Mouse (Mus musculus): Measurements from ENCODE around the gene Spryd3.
"Not testable (repeated sequence)": the region's sequence is repeated elsewhere in the genome, so short reads cannot be mapped to it uniquely, and the experiment has no call there.

Gene Spryd3

DNA sequence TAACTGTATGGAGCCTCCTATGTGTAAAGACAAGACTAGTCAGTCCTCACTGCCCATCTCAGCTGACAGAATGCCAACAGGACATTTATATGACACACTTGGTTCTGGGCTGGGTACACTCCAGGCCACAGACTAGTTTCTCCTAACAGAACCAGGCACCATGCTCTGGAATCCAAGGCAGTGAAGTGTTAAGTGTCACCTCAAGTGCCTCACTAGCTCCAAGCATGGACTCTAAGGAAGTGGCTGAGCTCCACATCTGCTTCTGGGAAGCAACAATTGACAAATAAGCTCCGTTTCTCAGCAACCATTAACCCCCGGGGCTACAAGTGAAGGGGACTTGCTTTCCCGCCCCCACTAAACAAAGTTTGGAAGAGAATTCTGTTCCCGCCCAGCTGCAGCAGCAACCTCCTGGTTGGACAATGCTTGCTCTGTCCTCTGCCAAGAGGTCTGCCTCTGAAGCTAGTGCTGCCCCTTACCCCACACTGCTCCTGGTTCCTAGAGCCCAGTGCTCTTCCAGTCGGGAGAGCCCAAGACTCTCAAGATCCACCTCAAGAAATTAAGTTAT, 38.0 kb downstream of the Spryd3 start:
- no peak for DNase-seq (ENCODE audit: low read depth)

DNA sequence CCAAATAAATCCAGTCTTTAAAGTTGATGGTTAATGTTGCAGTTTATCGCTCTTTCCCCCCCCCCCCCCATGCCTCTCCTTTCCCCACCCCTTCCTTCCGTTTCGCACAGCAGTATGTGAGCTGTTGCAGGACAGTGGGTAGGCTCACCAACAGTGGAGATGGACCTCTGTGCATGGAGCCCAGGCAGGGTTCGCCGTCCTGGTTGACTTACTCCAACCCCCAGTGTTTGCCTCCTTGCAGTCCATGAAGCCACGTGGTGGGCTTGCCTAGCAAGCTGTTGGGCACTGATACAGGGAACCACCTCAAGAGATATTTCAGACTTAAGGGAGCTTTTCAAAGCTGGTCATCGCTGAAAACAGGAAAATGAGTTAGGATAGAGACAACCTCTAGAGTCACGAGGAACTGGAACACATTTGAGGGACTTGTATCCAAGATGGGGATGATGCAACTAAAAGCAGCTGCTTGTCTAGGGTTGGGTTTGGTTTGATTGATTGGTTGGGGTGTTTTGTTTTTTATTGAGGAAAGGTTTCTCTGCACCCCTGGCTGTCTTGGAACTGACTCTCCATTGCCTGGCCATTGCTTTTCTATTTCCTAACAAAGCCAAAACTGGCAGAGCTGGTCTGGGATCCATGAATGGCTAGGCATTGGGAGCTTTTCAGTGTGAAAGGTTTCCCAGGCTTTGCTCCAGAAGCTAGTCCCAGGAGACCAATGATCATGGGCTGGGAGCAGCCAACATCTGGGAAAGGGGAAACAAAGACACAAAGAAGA, 38.7 kb downstream of the Spryd3 start:
- DNase-seq (ENCODE audit: low read depth) = no peak

DNA sequence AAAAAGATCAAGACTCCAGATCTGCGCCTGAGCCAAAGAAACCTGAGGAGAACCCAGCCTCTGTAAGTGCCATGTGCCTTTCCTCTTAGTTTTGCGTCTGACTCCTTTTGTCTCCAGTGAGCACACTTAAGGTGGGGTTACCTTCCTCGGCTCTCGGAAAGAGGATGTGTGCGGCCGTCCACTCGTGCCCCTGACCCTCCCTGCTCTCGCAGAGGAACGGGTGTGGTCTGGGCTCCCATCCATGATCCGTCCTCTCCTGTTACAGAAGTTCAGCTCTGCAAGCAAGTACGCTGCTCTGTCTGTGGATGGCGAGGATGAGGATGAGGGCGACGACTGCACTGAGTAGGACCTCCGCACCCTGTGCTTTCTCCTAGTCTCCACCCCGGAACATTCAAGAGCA, 41.0 kb downstream of the Spryd3 start:
- DNase-seq (ENCODE audit: low read depth) = no peak

DNA sequence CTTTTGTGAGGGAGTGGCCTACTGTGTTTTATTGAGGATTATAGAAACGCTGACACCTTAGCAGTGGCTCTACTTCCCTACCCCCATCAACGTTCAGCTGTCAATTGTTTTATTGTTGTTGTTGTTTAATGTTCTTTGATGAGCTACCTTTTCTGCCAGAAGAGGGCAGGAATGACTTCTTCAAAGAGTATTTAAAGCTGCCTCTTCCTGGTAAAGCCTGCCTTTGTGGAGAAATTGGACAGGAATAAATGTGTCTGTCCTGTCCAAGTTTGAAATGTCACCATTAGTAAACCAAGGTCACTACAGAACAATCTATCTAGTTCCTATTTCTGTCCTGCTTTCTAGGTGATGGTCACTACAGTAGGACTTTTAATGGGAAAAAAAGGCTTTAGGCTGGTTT, 41.9 kb downstream of the Spryd3 start:
- no peak for DNase-seq (ENCODE audit: low read depth)

DNA sequence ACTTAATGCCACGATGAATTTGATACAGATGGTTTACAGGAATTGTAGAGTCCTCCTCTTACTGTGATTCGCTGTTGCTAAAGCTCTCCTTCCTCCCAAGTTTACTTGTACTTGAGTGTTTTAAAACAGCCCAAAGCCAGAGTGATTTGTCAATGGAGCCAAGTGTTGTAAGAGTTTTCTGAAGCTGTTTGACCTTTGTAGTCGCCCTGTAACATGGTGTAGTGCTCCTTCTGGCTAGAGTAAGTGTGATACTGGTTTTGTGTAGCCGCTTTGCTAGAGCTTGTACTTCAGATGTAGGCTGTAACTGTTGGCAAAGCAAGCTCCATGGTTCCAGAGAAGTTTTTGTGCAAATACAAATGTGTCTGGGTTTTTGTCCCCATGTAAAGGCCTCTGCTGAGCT, 43.8 kb downstream of the Spryd3 start:
- DNase-seq (ENCODE audit: low read depth) = no peak

DNA sequence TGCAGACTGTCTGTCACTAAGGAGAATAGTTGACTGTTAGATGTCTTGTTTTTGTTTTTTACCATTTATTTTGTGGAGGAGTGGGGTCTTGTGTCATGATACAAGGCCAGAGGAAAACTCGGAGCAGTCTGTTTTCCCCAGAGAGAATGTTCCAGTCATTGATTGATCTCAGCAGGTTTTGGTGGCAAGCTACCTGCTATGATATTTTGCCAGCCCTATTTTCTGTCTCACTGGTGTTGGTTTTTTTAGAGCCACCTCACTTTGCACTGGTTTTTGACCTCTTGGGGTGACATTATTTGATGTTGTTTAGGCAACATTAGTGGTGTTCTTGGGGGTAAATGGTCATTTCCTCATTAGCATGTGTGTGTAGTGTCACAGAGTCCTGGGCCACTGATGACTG, 44.3 kb downstream of the Spryd3 start:
- no peak for DNase-seq (ENCODE audit: low read depth)

DNA sequence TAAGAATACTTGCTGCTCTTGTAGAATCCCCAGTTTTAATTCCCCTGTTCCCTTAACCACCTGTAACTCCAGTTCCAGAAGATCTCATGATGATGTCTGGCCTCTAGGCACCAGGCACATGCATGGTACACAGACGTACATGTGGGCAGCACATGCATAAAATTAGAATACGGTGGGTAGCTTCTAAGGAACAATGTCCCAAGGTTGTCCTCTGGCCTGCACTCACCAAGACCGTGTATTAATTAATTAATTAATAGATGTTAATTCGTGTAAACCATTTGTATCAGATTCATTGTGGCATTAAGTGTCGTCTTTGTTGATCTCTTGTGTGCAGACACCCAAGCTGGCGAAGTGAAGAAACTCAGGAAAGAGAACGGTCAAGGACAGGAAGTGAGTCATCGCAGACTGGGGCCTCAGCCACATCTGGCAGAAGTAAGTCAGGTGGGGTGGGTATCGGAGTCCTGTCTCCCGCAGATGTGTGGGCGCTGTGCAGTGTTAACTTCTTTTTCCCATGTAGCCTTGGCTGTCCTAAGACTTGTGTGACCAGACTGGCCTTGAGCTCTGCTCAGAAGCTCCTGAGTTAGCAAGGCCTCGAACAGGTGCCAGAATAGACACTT, 44.9 kb downstream of the Spryd3 start:
- peak; percentile 52 for DNase-seq (ENCODE audit: low read depth)

DNA sequence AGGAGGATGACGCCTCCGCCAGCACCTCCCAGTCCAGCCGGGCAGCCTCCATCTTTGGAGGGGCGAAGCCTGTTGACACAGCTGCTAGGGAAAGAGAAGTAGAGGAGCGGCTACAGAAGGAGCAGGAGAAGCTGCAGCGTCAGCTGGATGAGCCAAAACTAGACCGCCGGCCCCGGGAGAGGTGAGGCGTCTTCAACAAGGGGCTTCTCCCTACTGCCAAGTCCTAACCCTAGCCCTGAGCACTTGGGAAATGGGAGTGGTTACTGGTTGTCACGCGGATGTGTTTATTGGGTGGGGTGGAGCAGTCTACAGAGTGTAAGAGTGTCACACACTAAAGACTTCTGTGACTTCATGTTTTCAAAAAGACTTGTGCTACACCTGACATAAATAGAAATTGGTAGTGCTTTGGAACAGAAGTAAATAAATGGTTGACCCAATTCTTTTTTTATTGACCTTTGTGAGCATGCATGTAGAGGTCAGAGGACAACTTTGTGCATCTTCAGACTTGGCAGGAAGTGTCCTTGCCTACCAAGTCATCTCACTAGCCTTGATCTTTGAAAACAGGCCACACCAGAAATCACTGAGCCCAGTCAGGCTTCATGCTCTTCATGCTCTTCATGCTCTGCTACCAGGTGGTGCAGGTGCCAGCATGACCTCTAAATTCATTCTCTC, 46.0 kb downstream of the Spryd3 start:
- no peak for DNase-seq (ENCODE audit: low read depth)

DNA sequence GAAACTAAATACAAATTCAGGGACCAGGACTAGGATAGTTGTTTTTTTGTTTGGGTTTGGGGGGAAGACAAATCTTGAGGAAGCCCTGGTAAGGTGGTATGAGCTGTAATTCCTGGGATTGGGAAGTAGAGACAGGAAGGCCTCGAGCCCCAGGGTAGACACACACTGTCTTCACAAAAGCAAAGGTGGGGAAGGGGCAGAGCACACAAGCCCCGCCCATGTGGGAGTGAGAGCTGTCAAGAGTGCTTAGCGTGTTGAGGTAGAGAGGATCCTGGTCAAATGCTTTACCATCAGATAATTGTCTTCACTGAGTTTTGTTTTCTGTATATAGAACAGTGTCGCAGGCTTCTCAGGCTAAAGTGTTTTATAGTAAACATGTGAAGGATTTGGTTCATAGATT, 53.0 kb downstream of the Spryd3 start:
- DNase-seq (ENCODE audit: low read depth) = no peak

DNA sequence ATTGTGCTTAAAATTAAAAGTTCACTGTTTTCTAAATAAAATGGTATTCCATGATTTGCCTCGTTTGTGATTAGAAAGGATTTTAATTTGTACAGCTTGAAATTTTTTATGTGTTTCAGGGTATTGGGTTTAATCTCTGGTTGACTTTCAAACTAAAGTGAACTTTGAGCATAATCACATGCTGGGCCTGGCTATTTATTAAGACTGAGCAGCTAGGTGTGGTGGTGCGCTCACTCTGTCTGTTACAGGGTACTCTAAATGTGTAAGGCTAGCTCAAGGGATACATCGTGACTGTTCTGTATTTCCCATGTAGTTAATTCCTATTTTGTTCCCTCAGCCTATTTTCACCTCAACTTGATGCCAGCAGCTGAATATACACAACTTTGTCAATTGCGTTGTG, 53.9 kb downstream of the Spryd3 start:
- DNase-seq (ENCODE audit: low read depth) = no peak

DNA sequence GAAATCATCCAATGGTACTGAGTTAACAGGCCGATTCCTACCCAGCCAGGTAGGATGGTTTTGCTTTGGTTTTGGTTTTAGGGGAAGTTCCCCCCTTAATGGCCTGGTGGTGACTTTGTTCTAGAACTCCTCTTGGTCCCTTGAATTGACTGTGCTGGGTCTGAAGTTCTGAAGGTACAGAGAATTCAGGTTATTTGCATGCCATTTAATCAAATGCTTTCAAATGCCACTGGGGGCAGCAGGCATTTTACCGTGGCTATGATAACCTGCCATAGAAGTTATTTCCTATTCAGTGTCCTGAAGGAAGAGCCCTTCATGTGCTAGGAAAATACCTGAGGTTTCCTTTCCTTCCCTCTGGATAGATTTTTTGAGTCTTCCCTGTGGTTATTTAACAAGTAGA, 55.6 kb downstream of the Spryd3 start:
- DNase-seq (ENCODE audit: low read depth) = no peak

DNA sequence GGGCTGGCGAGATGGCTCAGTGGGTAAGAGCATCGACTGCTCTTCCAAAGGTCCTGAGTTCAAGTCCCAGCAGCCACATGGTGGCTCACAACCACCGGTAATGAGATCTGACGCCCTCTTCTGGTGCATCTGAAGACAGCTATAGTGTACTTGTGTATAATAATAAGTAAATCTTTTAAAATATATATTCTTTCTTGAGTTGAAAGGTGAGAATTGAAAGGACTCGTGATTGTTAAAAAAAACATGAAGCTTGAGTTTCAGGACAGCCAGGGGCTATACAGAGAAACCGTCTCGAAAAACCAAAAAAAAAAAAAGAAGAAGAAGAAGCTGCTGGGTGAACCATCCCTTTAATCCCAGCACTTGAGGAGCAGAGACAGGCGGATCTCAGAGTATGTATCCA, 56.1 kb downstream of the Spryd3 start:
- DNase-seq (ENCODE audit: low read depth) = not testable (repeated sequence)

DNA sequence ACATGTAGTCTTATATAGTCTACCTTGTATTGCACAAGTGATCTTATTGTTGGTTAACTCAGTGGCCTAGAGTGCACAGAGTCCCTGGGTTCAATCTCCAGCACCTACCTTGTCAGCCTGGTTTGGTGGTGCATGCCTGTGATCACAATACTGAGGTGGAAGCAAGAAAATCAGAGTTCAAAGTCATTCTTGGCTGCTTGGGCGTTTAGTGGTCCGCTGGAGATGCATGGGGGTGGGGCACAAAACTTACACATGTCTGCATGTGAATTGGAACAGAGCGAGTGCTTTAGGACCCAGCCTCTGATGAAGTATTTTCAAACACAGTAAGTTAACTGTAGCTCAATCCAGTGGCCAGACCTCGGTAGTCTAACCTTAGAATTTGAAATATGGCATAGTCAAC, 56.8 kb downstream of the Spryd3 start:
- DNase-seq (ENCODE audit: low read depth) = no peak

DNA sequence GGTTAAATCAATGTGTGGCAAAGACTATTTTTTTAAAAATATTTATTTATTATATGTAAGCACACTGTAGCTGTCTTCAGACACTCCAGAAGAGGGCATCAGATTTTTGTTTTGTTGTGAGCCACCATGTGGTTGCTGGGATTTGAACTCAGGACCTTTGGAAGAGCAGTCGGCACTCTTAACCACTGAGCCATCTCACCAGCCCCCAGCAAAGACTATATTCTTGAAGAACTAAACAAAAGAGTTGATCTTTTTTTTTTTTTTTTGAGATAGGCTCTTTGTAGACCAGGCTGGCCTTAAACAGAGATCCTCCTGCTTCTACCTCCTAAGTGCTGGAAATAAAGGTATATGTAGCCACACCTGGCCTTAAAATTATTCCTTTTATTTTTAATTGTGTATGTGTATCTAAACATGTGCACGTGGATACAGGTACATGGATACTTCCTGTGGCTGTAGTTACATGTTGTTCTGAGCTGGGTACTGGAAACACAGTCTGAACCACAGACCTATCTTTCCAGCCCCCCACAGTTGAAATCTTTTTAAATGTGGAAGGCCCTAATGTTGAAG, 58.8 kb downstream of the Spryd3 start:
- no peak for DNase-seq (ENCODE audit: low read depth)

DNA sequence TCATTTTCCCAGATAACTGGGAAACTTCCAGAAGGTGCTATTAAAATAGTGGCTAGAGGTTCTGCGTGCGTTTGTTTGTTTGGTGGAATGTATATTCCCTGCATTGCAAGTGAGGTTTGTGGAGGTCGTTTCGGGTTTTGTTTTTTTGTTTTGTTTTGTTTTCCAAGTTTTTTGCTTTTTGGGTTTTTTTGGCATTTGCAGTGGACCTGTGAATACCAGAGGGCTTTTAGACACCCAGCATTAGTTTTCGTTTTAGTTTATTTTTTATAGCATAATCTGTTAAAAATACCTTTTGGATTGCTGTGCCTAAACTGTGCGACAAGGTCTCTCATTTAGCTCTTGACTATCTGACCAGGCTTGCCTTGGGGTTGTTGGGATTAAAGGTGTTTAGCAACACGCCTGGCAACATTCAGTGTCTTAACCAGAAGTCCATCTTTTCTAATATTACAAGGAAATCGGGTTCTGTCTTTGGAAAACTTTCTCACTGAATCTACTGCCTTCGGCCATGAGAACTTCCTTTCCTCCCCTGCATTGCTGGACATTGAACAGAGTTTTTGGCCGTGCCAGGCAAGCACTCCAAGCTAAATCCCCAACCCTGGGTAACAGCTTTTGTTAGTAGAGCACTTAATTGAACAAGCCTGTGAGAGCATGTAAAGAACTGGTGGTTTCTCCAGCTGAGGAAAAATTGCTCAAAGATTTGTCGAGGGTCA, 61.0 kb downstream of the Spryd3 start:
- DNase-seq (ENCODE audit: low read depth) = no peak

DNA sequence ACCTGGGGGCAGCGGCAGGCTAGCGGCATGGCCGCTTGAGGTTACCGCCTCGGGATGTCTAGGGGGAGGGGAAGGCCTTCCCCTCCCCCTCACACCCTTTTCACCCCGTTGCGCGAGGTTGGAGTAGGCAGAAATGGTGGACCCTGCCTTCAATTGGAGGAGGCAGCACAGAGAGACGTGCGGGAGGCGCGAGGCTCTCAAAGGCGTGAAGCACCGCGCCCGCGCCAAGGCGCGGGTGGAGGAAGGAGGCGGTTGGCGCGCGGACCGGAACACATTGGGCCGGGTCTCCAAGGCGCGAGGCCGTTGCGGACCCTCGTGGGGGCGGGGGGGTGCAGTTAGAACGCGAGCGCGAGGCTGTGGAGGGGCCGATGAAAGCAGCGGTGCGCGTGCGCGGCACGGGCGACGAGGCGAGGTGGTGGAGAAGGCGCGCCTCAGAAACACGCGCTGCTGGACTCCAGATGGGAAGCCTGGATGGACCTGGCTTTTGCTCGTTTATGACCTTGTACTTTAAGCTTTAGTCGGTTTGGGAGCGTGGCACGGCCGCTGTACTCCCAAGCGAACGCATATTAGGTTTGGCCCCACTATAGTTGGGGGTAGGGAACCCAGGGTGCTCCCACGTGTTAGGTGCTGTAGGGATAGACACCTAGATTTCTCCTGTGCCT, 61.8 kb downstream of the Spryd3 start:
- no peak for DNase-seq (ENCODE audit: low read depth)

DNA sequence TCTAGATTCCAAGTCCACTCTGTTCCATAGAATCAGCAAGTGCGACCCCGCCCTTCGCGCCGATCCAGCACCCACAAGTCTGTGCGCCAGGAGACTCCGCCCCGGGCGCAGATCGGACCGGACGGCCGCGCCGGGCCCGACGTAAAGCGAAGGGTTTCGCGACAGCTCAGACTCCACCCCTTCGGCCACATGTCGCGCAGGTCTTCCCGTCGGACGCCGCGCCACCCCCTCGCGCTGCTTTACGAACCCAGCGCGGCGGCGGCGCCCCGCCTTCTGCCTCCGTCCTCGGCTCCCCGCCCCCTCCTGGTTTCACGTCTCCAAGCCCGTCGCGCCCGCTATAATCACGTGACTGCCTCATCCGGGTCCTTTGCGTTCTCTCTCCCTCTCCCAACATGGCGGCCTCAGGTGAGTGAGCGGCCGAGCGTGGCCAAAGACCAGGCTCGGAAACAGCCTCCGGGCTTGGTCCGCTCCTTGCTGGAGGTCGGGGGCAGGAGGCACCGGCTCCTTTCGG, 62.4 kb downstream of the Spryd3 start, which contains the start of gene Eif4b:
TSS of gene Eif4b (plus strand) at position 215 of the 511 bp plus-strand sequence.
- peak; percentile 99 for DNase-seq (ENCODE audit: low read depth)

DNA sequence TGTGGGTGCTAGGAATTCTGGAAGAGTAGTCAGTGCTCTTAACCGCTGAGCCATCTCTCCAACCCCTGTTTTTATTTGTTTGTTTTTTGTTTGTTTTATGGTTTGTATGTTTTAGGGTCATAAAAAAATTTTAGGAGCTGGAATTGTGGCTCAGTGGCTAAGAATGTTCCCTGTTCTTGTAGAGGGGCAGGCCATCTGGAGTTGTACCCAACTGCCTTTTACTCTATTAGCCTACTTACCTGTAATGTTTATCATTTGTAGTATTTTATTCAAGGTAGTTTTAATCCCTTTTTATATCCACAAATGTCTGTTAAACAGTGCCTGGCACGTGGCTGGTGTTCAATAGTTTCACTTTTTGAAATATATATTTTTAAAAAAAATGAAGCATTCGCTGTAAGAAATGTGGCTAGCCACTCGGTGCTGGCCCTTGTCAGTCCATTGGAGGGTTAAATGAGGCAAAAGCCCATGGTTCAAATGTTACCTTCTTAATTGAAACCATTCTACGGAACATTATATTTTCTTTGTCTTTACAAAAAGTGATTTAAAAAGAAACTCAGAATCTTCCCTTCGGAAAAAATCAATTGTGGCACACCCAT, 63.0 kb downstream of the Spryd3 start:
- DNase-seq (ENCODE audit: low read depth) = no peak

DNA sequence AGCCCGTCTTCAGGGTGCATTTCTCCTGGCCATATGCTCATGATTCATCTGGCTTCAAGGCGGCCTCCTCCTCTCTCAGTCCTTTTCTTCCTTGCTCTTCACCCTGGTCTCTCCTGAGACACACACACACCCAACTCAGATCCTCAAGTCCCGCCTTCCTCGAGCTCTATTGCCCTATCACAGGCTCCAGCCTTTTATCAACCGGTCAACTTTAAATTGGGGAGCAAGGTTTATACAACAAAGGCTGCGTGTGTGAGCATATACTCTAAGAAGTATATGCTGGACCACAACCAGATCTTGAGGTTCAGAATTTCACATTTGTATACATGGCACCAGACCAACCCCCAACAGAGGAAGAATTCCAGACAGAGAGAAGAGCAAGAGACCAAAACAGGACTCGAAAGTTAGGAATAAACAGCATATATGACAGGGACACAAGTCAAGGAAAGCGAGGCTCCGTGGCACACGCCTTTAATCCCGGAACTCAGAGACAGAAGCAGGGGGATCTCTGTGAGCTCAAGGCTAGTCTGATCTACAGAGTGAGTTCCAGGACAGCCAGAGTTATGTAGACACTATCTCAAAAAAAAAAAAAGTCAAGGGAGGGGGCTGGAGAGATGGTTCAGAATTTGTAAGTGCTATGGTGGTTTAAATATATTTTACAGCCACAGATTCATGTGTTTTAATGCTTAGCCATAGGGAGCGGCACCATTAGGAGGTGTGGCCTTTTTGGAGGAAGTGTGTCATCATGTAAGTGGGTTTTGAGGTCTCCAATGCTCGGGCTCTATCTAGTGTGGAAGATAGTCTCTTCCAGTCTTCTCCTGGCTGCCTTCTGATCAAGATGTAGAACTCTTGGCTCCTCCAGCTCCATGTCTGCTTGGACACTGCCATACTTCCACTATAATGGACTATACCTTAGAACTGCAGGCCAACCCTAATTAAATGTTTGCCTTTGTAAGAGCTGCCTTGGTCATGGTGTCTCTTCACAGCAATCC, 65.3 kb downstream of the Spryd3 start:
- no peak for DNase-seq (ENCODE audit: low read depth)
